Mouse (Mus musculus) cerebellum, adult 9-11 months (tissue): ENCODE results near the gene Edn3.

Source experiments
- DNase-seq: peaks from one replicate; pipeline ENCODE4 v3.0.0; 2022

The Edn3 gene

DNA sequence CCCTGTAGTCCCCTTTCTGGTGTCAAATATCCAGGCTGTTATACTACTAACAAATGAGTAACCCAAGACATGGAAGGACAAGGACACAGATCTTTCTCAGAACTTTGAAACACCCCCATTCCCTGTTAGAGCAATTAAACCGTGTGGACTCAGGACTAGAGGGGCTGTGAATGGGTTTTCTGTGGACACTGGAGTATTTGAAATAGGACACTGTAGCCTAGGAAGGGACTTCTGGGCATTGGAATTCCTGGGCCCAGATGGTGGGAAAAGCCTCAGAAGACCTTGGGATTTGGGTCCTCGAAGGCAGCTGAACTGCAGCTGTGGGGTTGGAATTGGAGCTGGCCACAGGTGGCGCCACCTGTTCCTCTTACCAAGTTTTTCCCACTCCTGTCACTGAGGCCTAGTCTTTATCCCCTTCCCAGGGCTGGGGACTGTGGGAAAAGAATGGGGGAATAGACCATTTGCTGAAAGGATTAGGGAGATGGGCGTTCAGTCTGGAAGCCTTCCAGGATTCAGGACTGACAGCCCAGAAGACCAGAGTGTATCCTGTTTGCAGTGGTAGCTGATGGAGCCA is 37.2 kb downstream of the Edn3 start:
- DNase-seq: no peak

DNA sequence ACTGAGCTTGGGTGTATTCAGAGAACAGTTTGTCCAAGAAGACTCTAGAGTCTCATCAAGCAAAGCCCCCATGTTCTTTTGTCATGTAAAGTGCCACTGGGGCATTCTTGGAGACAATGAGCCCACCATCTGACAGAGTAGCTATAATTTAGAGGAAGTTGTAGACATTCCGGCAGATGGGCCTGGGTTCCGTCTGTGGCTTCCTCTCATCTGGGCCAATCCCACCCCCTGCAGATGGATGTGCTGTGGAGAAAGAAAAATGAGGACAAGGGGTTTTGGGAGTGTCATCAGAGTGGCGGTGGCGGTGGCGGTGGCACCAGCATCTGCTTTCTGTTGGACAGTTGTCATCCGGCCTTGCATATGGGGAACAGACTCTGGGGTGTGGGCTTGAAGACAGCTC is 42.0 kb downstream of the Edn3 start:
- no peak for DNase-seq

DNA sequence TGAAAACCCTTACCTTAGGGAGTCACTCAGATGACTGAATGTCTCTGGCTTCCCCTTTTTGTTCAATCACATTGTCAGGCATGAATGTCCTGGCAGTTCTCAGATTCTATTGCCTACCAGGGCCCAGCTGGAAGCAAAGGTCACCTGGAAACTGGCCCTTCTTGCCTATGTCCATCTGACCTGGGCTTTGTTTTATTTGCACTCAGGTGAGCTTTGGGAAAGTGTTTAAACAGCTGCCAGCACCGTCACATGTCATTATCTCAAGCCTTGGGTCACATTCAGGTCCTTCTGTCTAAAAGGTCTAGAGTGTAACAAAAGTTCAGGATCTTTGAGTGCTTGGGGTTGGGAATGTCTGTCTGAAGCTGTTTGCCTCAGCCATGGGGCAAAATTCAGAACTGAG is 43.2 kb downstream of the Edn3 start:
- DNase-seq: no peak

DNA sequence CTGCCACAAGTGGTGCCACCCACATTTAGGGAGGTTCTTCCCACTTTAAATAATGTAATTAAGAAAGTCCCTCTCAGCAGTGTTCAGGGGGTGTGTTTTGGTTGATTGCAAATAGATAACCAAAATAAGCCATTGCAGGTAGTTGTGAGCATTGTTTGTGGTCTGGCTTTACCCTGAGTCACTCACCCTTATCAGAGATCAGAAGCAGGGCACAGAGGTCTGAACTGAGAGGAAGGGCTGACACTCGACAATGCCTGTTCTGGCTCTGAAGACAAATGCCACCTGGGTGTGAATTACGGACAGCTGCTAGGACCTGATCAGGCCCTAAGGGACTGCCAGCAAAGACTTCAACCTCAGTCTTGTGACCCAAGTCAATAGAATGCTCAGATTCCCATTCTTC is 47.5 kb downstream of the Edn3 start:
- no peak for DNase-seq

- DNase-seq: no peak
Measured at GRCm38 (mm10) chr2:174809296-174809695, 48.9 kb downstream of the Edn3 start.

- no peak for DNase-seq
Measured at GRCm38 (mm10) chr2:174813306-174813705, 52.9 kb downstream of the Edn3 start.

DNA sequence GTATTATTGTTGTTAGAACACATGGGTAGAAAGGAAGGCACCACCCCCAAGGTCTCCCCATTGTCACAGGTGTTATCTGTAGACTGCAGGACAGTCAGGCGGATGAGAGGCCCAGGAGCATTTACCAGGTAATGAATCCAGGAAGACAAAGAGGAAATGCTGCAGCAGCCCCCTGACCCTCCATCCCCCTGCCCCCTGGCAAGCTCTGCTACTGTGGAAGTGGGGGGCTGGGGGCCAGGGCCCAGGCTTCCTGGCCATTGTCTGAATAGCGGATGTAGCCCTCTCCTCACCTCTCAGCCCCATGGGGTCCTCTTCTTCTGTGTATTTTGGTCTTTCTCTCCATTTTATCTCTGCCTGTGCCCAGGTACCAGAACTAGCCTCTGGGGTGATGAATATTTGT is 55.7 kb downstream of the Edn3 start:
- DNase-seq: no peak

DNA sequence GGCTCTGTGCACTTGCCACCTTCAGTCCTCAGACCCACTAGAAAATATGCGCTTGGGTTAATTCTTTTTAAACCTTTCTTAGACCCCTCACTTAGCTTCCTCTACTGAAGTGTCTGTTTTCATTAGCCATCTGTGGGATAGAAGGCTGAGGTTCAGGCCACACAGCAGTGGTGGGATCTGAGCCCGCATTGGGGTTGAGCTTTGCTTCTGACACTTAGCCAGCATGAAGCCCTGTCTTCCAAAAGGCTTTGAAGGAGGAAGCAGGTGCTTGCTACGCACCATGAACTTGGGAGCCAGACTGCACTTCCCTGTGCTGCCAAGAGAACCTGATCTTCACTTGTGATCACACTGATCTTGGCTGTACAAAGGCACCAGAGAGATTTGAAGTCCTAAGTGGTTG is 59.9 kb downstream of the Edn3 start:
- no peak for DNase-seq

GRCm38 (mm10) chr2:174827829-174828228 is 67.4 kb downstream of the Edn3 start:
- no peak for DNase-seq

DNA sequence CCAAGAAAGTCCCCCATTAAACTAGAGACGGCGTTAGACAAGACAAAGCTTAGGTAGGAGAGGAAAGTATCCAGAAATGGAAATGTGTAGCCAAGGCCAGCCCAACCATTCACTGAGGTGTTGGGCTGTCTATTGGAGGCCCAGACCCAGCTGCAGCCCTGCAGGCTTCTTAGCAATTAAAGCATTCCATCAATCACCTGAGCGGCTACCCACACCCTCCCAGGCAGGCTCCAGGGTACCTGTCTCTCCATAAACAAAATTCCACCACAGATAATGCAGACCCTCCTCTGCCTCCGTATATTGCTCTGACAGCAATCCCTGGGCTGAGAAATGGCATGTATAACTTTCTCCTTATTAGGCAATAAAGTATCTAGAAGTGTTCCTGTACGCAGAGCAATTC is 73.2 kb downstream of the Edn3 start:
- DNase-seq: no peak
